Mouse (Mus musculus) heart, adult 18-20 months (tissue): ENCODE results near the gene Tex12. TPM values are rescaled to one million over a fixed set of nuclear protein-coding genes. Genes with fewer than 3 reads are reported as not detected.

ENCODE experiments used
- DNase-seq, 2 experiments: peaks; one replicate each; pipeline ENCODE4 v3.0.0; 2021 to 2022; ENCODE audit warnings: mixed read lengths in 1 of 2
- long read RNA-seq, 2 experiments: library from polyadenylated mRNA; stranded (forward); transcript quantifications; one replicate each; pipeline ENCODE4 v2.0.0; 2021
- total RNA-seq, 2 experiments: library from RNA; stranded (reverse); gene quantifications; 2 replicates each; pipeline ENCODE4 v1.2.3; 2021

The Tex12 gene
- total RNA-seq, result not detected
- long read RNA-seq, experiment 1, result 0 reads
- long read RNA-seq, experiment 2, result 0 reads

- DNase-seq, result no peak
These were observed at the start of gene Tex12 for GRCm38 (mm10) chr9:50561145-50561917. TSS of gene Tex12 (minus strand) at chr9:50561325.

GRCm38 (mm10) chr9:50604338-50604737 lies 43.2 kb upstream of the Tex12 start:
- DNase-seq, result no peak

- DNase-seq, result no peak
These were observed 42.8 kb upstream of the Tex12 start for GRCm38 (mm10) chr9:50603998-50604324.

- peak; percentile 95 to 96 for DNase-seq
These were observed 42.3 kb upstream of the Tex12 start, which contains the start of the genes Sdhd and Timm8b for GRCm38 (mm10) chr9:50603189-50603997. TSS of gene Sdhd (minus strand) at chr9:50603812. TSS of gene Timm8b (plus strand) at chr9:50603910.

- no peak for DNase-seq
These were observed 41.1 kb upstream of the Tex12 start for GRCm38 (mm10) chr9:50602055-50602845.

GRCm38 (mm10) chr9:50601536-50601935 lies 40.4 kb upstream of the Tex12 start:
- peak in 1 of 2 experiments; percentile 43 for DNase-seq

GRCm38 (mm10) chr9:50596973-50597372 lies 35.8 kb upstream of the Tex12 start:
- no peak for DNase-seq

GRCm38 (mm10) chr9:50594794-50595417 lies 33.8 kb upstream of the Tex12 start:
- DNase-seq, result no peak

- DNase-seq, result no peak
These were observed 32.4 kb upstream of the Tex12 start for GRCm38 (mm10) chr9:50593544-50593943.

GRCm38 (mm10) chr9:50592955-50593354 lies 31.8 kb upstream of the Tex12 start:
- DNase-seq, result no peak

- DNase-seq, result peak in 1 of 2 experiments; percentile 26
These were observed 29.9 kb upstream of the Tex12 start for GRCm38 (mm10) chr9:50590856-50591518.

- no peak for DNase-seq
These were observed 25.8 kb upstream of the Tex12 start for GRCm38 (mm10) chr9:50586955-50587354.

- no peak for DNase-seq
These were observed 24.2 kb upstream of the Tex12 start for GRCm38 (mm10) chr9:50585145-50585818.

GRCm38 (mm10) chr9:50580370-50580769 lies 19.2 kb upstream of the Tex12 start:
- no peak for DNase-seq

- DNase-seq, result no peak
These were observed 8.7 kb upstream of the Tex12 start for GRCm38 (mm10) chr9:50569599-50570525.

GRCm38 (mm10) chr9:50567881-50568280 lies 6.8 kb upstream of the Tex12 start:
- DNase-seq, result no peak

GRCm38 (mm10) chr9:50567372-50567771 lies 6.2 kb upstream of the Tex12 start:
- DNase-seq, result no peak

GRCm38 (mm10) chr9:50565940-50566339 lies 4.8 kb upstream of the Tex12 start:
- DNase-seq, result no peak

- DNase-seq, result peak; percentile 20 to 53
These were observed 4.0 kb upstream of the Tex12 start for GRCm38 (mm10) chr9:50565173-50565572.

GRCm38 (mm10) chr9:50561918-50562360 lies 814 bp upstream of the Tex12 start:
- no peak for DNase-seq
